Mouse (Mus musculus) erythroblast, embryonic 14.5 days (primary cell): Measurements from ENCODE around the gene Ksr1.

ENCODE experiments used
- GATA1 ChIP-seq: IDR thresholded peaks from 2 replicates; pipeline ENCODE4 v1.6.1; 2012; ENCODE audit warnings: low read length, inconsistent platforms, mixed read lengths
- TAL1 ChIP-seq: IDR thresholded peaks from 3 replicates; pipeline ENCODE4 v1.6.1; 2012; ENCODE audit warnings: low read length, inconsistent platforms, mixed read lengths

DNA sequence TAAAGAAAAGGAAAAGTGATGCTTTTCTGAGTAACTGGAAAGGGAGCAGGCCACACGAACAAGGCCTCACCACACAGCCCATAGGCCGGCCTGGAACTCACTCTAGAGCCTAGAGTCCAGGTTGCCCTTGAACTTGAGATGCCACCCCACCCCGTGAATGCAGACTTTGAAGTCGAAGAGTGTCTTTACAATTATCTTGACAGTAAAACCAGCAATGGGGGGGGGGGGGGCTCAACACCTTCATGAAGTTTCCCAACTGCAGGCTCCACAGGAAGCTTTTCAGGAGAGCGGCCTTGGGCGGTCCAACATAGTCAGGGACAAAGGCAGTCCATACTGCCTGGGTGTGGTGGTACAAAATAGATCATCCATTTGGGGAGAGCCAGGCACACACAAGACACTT lies 7.6 kb downstream of the Ksr1 start:
- TF ChIP-seq TAL1 (no peak), GATA1 (no peak)
